Mouse (Mus musculus) CH12.LX (cell line): Measurements from ENCODE around the gene Cdc45. TPM values are rescaled to one million over a fixed set of nuclear protein-coding genes. Genes with fewer than 3 reads are reported as not detected.

Experiments
- DNase-seq: peaks from one replicate; pipeline ENCODE4 v3.0.0-alpha.2; 2013; ENCODE audit errors: extremely low read depth
- H3K27ac ChIP-seq: 2 replicates; pipeline ENCODE4 v1.5.1; 2012; ENCODE audit warnings: low read depth, mild to moderate bottlenecking, control low read depth, moderate library complexity; ENCODE audit not compliant: insufficient read depth
- H3K27me3 ChIP-seq: replicated peaks from 2 replicates; pipeline ENCODE3; 2012; ENCODE audit warnings: inconsistent platforms
- H3K36me3 ChIP-seq, 2 experiments: replicated peaks in 1 of 2; 2 replicates each; pipeline versions ENCODE3 to v1.6.1; 2012; ENCODE audit warnings: inconsistent platforms in 1 of 2, low read length in 1 of 2, mild to moderate bottlenecking in 1 of 2, mixed read lengths in 1 of 2, moderate library complexity in 1 of 2; ENCODE audit not compliant: control insufficient read depth in 1 of 2, insufficient read depth in 1 of 2
- H3K4me1 ChIP-seq, 2 experiments: 2 replicates each; pipeline ENCODE4 v1.6.1; 2012; ENCODE audit warnings: inconsistent platforms in 1 of 2, moderate library complexity in 1 of 2; ENCODE audit not compliant: insufficient read depth in 2 of 2, control insufficient read depth in 1 of 2
- H3K4me2 ChIP-seq: 2 replicates; pipeline ENCODE4 v1.6.1; 2012; ENCODE audit warnings: low read depth, mild to moderate bottlenecking, control low read depth; ENCODE audit not compliant: poor library complexity, insufficient read depth, severe bottlenecking
- H3K4me3 ChIP-seq, 3 experiments: fragments of 150-350 bp in 1 of 3; sonication (generic) in 1 of 3; replicated peaks in 1 of 3; 2 replicates each; pipeline versions ENCODE3 to v1.5.1; 2011 to 2012; ENCODE audit warnings: low read depth in 2 of 3, low read length in 2 of 3, mild to moderate bottlenecking in 2 of 3, moderate library complexity in 2 of 3, control low read depth in 1 of 3, improper control_type of control experiment in 1 of 3, inconsistent platforms in 1 of 3, mixed read lengths in 1 of 3; ENCODE audit not compliant: poor library complexity in 1 of 3
- H3K79me2 ChIP-seq: replicated peaks from 2 replicates; pipeline ENCODE4 v1.6.1; 2012; ENCODE audit warnings: mild to moderate bottlenecking, moderate library complexity; ENCODE audit not compliant: control insufficient read depth, poor library complexity, insufficient read depth, severe bottlenecking; ENCODE audit errors: extremely low read depth
- H3K9ac ChIP-seq: 2 replicates; pipeline ENCODE4 v1.6.1; 2012; ENCODE audit warnings: low read depth, mild to moderate bottlenecking, control low read depth, moderate library complexity; ENCODE audit not compliant: insufficient read depth
- H3K9me3 ChIP-seq: replicated peaks from 2 replicates; pipeline ENCODE3; 2012; ENCODE audit warnings: low read length, inconsistent platforms, mixed read lengths
- CHD2 ChIP-seq: IDR thresholded peaks from 2 replicates; pipeline ENCODE4 v1.6.1; 2011; ENCODE audit warnings: low read length, improper control_type of control experiment
- E2F4 ChIP-seq: IDR thresholded peaks from 2 replicates; pipeline ENCODE4 v1.6.1; 2011; ENCODE audit warnings: low read depth, low read length, improper control_type of control experiment; ENCODE audit not compliant: insufficient replicate concordance
- EP300 ChIP-seq: IDR thresholded peaks from 2 replicates; pipeline ENCODE4 v1.6.1; 2011; ENCODE audit warnings: low read length, improper control_type of control experiment
- ETS1 ChIP-seq: conservative IDR thresholded peaks from 2 replicates; pipeline ENCODE4 v1.6.1; 2012; ENCODE audit warnings: low read depth, mild to moderate bottlenecking, inconsistent platforms, low read length, improper control_type of control experiment, moderate library complexity
- GABPA ChIP-seq: IDR thresholded peaks from 2 replicates; pipeline ENCODE4 v1.6.1; 2012; ENCODE audit warnings: low read depth, low read length, improper control_type of control experiment, inconsistent platforms; ENCODE audit not compliant: insufficient replicate concordance
- HCFC1 ChIP-seq: IDR thresholded peaks from 2 replicates; pipeline ENCODE4 v1.6.1; 2012; ENCODE audit warnings: low read depth, mild to moderate bottlenecking, inconsistent platforms, low read length, improper control_type of control experiment
- IRF4 ChIP-seq: IDR thresholded peaks from 2 replicates; pipeline ENCODE4 v1.6.1; 2014; ENCODE audit warnings: low read depth, mild to moderate bottlenecking, inconsistent platforms, low read length, improper control_type of control experiment
- JUN ChIP-seq: IDR thresholded peaks from 2 replicates; pipeline ENCODE4 v1.6.1; 2011; ENCODE audit warnings: low read depth, mild to moderate bottlenecking, low read length, improper control_type of control experiment, moderate library complexity; ENCODE audit not compliant: insufficient read depth
- KAT2A ChIP-seq: IDR thresholded peaks from 2 replicates; pipeline ENCODE4 v1.6.1; 2012; ENCODE audit warnings: low read length, improper control_type of control experiment, inconsistent platforms; ENCODE audit not compliant: insufficient replicate concordance
- MAX ChIP-seq: IDR thresholded peaks from 2 replicates; pipeline ENCODE4 v1.6.1; 2011; ENCODE audit warnings: low read length, improper control_type of control experiment
- MEF2A ChIP-seq: IDR thresholded peaks from 2 replicates; pipeline ENCODE4 v1.6.1; 2014; ENCODE audit warnings: low read depth, mild to moderate bottlenecking, inconsistent platforms, low read length, improper control_type of control experiment, borderline replicate concordance
- MXI1 ChIP-seq: IDR thresholded peaks from 2 replicates; pipeline ENCODE4 v1.6.1; 2011; ENCODE audit warnings: mild to moderate bottlenecking, low read depth, low read length, improper control_type of control experiment
- MYC ChIP-seq: IDR thresholded peaks from 2 replicates; pipeline ENCODE4 v1.6.1; 2011; ENCODE audit warnings: low read depth, mild to moderate bottlenecking, improper control_type of control experiment, low read length
- NRF1 ChIP-seq: IDR thresholded peaks from 2 replicates; pipeline ENCODE4 v1.6.1; 2014; ENCODE audit warnings: low read depth, mild to moderate bottlenecking, inconsistent platforms, low read length, improper control_type of control experiment, moderate library complexity
- POLR2A ChIP-seq: IDR thresholded peaks from 2 replicates; pipeline ENCODE4 v1.6.1; 2011; ENCODE audit warnings: low read depth, mild to moderate bottlenecking, improper control_type of control experiment, low read length
- RAD21 ChIP-seq: IDR thresholded peaks from 2 replicates; pipeline ENCODE4 v1.6.1; 2011; ENCODE audit warnings: low read depth, mild to moderate bottlenecking, low read length, improper control_type of control experiment, moderate library complexity
- SIN3A ChIP-seq: IDR thresholded peaks from 2 replicates; pipeline ENCODE4 v1.6.1; 2012; ENCODE audit warnings: low read length, improper control_type of control experiment, inconsistent platforms
- SMC3 ChIP-seq: IDR thresholded peaks from 2 replicates; pipeline ENCODE4 v1.6.1; 2011; ENCODE audit warnings: low read depth, low read length, improper control_type of control experiment
- UBTF ChIP-seq: IDR thresholded peaks from 2 replicates; pipeline ENCODE4 v1.6.1; 2012; ENCODE audit warnings: low read depth, mild to moderate bottlenecking, inconsistent platforms, low read length, improper control_type of control experiment, moderate library complexity
- USF1 ChIP-seq: IDR thresholded peaks from 2 replicates; pipeline ENCODE4 v1.6.1; 2014; ENCODE audit warnings: low read depth, mild to moderate bottlenecking, inconsistent platforms, low read length, improper control_type of control experiment
- ZC3H11A ChIP-seq: IDR thresholded peaks from 2 replicates; pipeline ENCODE4 v1.6.1; 2012; ENCODE audit warnings: low read depth, mild to moderate bottlenecking, inconsistent platforms, low read length, improper control_type of control experiment
- ZNF384 ChIP-seq: IDR thresholded peaks from 2 replicates; pipeline ENCODE4 v1.6.1; 2012; ENCODE audit warnings: low read depth, low read length, improper control_type of control experiment, inconsistent platforms
- dilution Hi-C: fragments of 300-500 bp; cut with MboI; formaldehyde crosslinking; loops from 2 replicates; pipeline ENCODE4 v1.14.3; 2020; ENCODE audit warnings: low sequenced_read_pairs; ENCODE audit not compliant: extremely low pct_unique_long_range_greater_than_20kb, extremely low pct_ligation_motif_present
- in situ Hi-C: fragments of 300-500 bp; cut with MboI; formaldehyde crosslinking; loops from 3 replicates; pipeline ENCODE4 v1.14.3; 2019; ENCODE audit warnings: low sequenced_read_pairs, low pct_ligation_motif_present, low pct_unique_long_range_greater_than_20kb, mixed read lengths
- polyA plus RNA-seq: library from polyadenylated mRNA; unstranded; fragments of >175 nt; gene quantifications from 2 replicates; pipeline ENCODE4 v1.2.1, GENCODE M21; 2012; ENCODE audit warnings: low read depth; ENCODE audit not compliant: insufficient read length
- total RNA-seq, 2 experiments: library from RNA; depleted of rRNA; stranded (reverse); fragments of 300-350 nt in 1 of 2; fragments of >200 nt in 1 of 2; gene quantifications; 2 replicates each; pipeline ENCODE4 v1.2.3; 2012 to 2014

The Cdc45 gene
- total and polyA plus RNA-seq, 3 experiments: 117 to 144 (median 136) TPM

DNA sequence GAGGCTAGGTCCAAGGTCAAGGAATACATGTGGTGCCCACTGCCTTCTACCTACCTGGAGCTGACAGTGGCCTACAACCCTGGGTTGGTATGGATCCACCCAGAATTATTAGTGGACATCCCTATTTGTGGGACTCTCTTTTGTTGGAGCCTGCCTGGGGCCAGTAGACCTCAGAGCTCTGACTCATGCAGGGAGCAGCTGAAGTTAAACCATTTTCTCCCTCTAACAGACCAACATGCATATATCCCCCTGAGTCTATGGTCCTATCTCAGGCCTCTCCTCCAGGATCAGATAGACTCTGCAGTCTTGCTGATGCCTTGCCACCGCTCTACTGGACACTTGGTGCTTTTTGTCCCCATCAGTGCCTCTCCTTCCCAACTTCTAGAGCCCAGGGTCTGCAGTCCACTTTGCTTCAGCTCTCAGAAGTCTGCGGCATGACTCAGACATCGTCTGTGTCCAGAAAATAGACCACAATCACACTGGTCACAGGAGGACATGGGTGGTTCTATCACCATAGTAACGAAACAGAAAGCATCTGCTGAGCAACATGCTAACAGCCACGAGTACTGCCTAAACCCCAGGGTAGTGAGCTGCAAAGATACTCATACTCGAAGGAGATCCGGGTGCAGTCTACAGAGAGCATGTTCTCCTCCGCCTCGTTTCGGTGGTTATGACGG, 16.4 kb downstream of the Cdc45 start:
- H3K36me3 ChIP-seq: peaks cover 87 to 98% of the 10 kb centered on the region in 2 experiments
- H3K27me3 ChIP-seq: no peaks in the 10 kb centered on the region
- no peaks in the 10 kb centered on the region for H3K9me3 ChIP-seq
- dilution Hi-C loops: no loop called here
- H3K4me2 ChIP-seq: no peak overlapping the region
- no peak overlapping the region for H3K9ac ChIP-seq
- no peak for DNase-seq
- H3K27ac ChIP-seq: no peak overlapping the region
- TF ChIP-seq ETS1 (no peak), POLR2A (no peak), MAX (no peak), EP300 (no peak), GABPA (no peak), USF1 (no peak), UBTF (no peak), NRF1 (no peak), KAT2A (no peak), IRF4 (no peak), RAD21 (no peak), MYC (no peak), CHD2 (no peak)
- no peaks in the 10 kb centered on the region for H3K79me2 ChIP-seq
- in situ Hi-C loops: no loop called here
- no peak overlapping the region for H3K4me3 ChIP-seq
- H3K4me1 ChIP-seq: no peaks in the 10 kb centered on the region

DNA sequence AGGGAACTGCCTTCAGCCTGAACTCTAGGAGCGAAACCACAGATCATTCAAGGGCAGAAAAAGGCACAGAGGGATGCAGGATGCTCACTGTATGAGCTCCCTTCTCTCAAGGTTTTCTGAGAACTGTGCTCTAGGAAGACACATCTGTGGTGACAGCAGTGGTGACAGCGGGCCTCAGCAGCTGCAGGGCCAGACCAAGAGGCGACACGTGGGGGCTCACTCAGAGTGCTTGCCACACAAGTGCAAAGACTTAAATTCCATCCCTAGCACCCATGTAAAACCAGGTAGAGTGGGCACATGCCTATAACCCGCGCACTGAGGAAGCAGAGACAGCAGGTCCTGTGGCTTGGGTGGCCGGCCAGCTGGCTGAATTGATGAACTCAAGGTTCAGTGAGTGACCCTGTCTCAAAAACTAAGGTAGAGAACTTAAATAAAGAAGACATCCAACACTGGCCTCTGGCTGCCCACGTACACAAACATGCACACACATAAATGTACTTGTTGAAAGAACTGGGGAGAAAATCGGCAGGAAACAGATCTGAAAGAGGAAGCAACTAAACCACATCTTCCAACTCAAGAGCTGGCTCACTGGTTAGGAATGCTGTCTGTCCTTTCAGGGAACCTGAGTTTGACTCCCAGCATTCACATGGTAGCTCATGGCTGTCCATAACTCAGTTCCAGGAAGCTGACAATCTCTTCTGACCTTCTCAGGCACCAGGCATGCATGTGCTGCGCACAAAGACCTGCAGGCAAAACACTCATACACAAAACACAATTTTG, 23.0 kb downstream of the Cdc45 start:
- Histone ChIP-seq H3K27me3 (no peaks in the 10 kb centered on the region), H3K9me3 (no peaks in the 10 kb centered on the region), H3K4me1 (peaks cover 0 to 4% of the 10 kb centered on the region in 2 experiments; a peak in 1 of 4 replicates), H3K4me2 (no peak overlapping the region), H3K36me3 (peaks cover 79 to 96% of the 10 kb centered on the region in 2 experiments), H3K9ac (no peak overlapping the region), H3K4me3 (no peak overlapping the region), H3K79me2 (no peaks in the 10 kb centered on the region), H3K27ac (no peak overlapping the region)
- DNase-seq: no peak
- dilution Hi-C loops: no loop called here
- TF ChIP-seq EP300 (no peak), MXI1 (no peak), ZNF384 (no peak), HCFC1 (no peak), SMC3 (no peak), JUN (no peak), ZC3H11A (no peak), POLR2A (no peak), MEF2A (no peak), SIN3A (no peak), E2F4 (no peak), IRF4 (no peak)
- in situ Hi-C loops: no loop called here
